Mouse (Mus musculus): ENCODE measurements around the gene Fbxo24. TPM values are rescaled to one million over a fixed set of nuclear protein-coding genes. Genes with fewer than 3 reads are reported as not detected.

Gene Fbxo24
- polyA plus RNA-seq, 1 experiment from 2014 or later, result 0.11 TPM

DNA sequence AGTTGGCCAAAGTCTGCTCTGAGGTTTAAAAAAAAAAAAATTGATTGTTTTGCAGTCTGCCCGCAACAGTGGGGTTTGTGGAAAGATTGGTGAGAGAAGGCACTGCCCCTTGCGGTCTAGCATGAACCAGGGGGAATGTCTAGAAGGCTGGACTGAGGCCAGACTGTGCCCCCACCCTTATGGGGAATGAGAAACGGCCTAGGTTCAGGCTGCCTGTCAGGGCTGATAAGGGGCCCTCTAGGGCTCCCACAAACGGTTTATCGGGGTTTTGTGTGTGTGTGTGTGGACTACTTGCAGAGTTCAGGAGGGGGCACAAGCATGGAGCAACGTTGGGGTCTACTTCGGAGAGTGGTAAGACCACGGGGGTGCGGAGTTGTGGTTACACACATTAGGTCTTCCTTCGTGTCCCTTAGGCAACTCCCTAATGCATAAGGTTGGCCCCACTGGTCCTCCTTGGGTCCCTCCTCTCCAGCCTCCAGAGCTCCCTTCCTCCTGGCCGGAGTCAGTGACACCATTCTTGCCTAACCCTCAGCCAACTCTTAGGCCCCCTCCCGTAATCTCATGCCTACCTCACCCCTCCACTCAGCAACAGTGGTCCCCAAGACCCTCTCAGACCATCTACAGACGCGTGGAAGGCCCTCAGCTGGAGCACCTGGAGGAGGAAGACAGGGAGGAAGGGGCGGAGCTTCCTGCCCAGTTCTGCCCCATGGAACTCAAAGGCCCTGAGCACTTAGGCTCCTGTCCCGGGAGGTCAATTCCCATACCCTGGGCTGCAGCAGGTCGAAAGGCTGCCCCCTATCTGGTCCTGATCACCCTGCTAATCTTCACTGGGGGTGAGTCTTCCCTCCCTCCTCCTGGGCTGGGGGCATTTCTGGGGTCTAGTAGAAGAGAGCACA is 57.9 kb downstream of the Fbxo24 start:
- no peaks in the 10 kb centered on the region for H3K9me3 ChIP-seq (ENCODE audit: control insufficient read depth, low read length)
- no peak overlapping the region for H3K4me2 ChIP-seq (replicated peaks; ENCODE audit: low read depth)
- H3K36me3 ChIP-seq (ENCODE audit: control insufficient read depth, insufficient read depth, low read length), result no peaks in the 10 kb centered on the region
- TF ChIP-seq CTCF (IDR thresholded peaks at IDR 0.05; ENCODE audit: low read depth), result no peak
- TF ChIP-seq EP300 (optimal IDR thresholded peaks at IDR 0.05), result no peak
- H3K9ac ChIP-seq (ENCODE audit: low read length), result no peak overlapping the region
- ATAC-seq (ENCODE audit: low FRiP score, low TSS enrichment), result no peak
- H3K4me1 ChIP-seq (replicated peaks; ENCODE audit: control insufficient read depth, insufficient read depth), result no peaks in the 10 kb centered on the region
- WGBS, result 72% methylated on average over 17 of the region's 17 CpGs
- no peak overlapping the region for H3K4me3 ChIP-seq (ENCODE audit: low read depth, low read length)
- no peaks in the 10 kb centered on the region for H3K27me3 ChIP-seq (ENCODE audit: control insufficient read depth, insufficient read depth, low read length)
- no peak overlapping the region for H3K27ac ChIP-seq (replicated peaks)
- DNase-seq (ENCODE audit: low spot score), result no peak

DNA sequence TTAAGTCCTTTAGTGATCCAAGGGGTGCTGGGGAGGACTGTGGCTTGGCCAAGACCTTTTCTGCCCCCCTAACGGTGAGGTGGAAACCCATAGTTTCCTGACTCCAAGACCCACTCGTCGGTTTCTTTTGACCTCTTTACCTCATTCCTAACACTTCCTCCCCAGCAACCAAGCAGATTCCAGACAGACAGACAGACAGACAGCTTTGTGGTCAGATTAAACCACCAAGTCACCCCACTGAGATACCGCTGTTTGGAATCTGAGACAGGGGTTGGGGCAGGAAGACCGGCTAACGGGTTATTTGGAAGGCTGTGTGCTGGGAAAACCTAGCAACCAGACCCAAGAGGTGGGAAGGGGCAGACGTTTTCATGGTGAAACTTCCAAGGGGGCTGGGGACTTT is 58.6 kb downstream of the Fbxo24 start:
- Histone ChIP-seq H3K27me3 (ENCODE audit: control insufficient read depth, insufficient read depth, low read length) (no peaks in the 10 kb centered on the region), H3K9ac (ENCODE audit: low read length) (no peak overlapping the region), H3K4me1 (replicated peaks; ENCODE audit: control insufficient read depth, insufficient read depth) (no peaks in the 10 kb centered on the region), H3K36me3 (ENCODE audit: control insufficient read depth, insufficient read depth, low read length) (no peaks in the 10 kb centered on the region), H3K4me2 (replicated peaks; ENCODE audit: low read depth) (no peak overlapping the region), H3K27ac (replicated peaks) (no peak overlapping the region), H3K9me3 (ENCODE audit: control insufficient read depth, low read length) (no peaks in the 10 kb centered on the region), H3K4me3 (ENCODE audit: low read depth, low read length) (no peak overlapping the region)
- no peak for TF ChIP-seq EP300 (optimal IDR thresholded peaks at IDR 0.05)
- no peak for TF ChIP-seq CTCF (IDR thresholded peaks at IDR 0.05; ENCODE audit: low read depth)
- no peak for DNase-seq (ENCODE audit: low spot score)
- no peak for ATAC-seq (ENCODE audit: low FRiP score, low TSS enrichment)
- WGBS, result 50% methylated on average over 7 of the region's 7 CpGs

DNA sequence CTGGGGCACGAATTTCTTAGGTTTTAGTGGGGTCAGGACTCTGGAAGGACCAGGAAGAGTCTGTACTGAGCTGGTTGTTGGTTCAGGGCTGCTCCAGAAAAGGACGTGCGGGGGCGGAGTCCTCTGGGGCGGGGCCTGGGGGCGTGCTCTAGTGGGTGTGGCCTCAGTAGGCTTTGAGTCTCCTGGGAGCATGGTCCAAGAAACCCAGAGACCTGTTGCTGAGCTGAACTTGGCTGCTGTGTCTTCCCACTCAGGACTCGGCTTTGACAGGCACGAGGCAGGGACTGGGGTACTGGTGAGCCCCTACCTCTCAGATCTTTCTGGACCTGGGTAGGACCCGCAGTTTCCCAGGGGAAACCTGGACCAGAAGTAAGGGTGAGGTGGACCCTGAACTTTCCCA is 59.1 kb downstream of the Fbxo24 start, which contains the start of gene Tfr2:
TSS of gene Tfr2 (plus strand) at position 176 of the 400 bp plus-strand sequence.
- peak; percentile 85 for ATAC-seq (ENCODE audit: low FRiP score, low TSS enrichment)

DNA sequence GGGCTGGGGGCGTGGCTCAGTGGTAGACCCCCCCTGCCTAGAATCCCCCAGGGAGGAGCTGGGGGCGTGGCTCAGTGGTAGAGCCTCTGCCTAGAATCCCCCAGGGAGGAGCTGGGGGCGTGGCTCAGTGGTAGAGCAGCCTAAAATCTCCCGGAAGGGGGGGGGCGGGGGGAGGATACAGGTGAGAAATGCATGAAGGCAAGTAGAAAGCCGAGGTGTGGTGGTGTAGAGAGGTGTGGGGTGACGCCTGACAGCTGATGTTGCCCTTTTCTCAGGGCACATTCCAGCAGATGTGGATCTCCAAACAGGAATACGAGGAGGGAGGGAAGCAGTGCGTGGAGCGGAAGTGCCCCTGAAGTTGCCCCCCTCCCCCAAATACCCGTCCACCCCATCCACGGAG is 59.8 kb downstream of the Fbxo24 start:
- no peak for TF ChIP-seq CTCF (IDR thresholded peaks at IDR 0.05; ENCODE audit: low read depth)
- Histone ChIP-seq H3K27me3 (ENCODE audit: control insufficient read depth, insufficient read depth, low read length) (no peaks in the 10 kb centered on the region), H3K27ac (replicated peaks) (no peak overlapping the region), H3K9me3 (ENCODE audit: control insufficient read depth, low read length) (no peaks in the 10 kb centered on the region), H3K36me3 (ENCODE audit: control insufficient read depth, insufficient read depth, low read length) (no peaks in the 10 kb centered on the region), H3K9ac (ENCODE audit: low read length) (no peak overlapping the region), H3K4me1 (replicated peaks; ENCODE audit: control insufficient read depth, insufficient read depth) (no peaks in the 10 kb centered on the region), H3K4me3 (ENCODE audit: low read depth, low read length) (no peak overlapping the region), H3K4me2 (replicated peaks; ENCODE audit: low read depth) (no peak overlapping the region)
- DNase-seq (ENCODE audit: low spot score) (no peak), ATAC-seq (ENCODE audit: low FRiP score, low TSS enrichment) (no peak)
- 69% methylated on average over 12 of the region's 12 CpGs for WGBS

More for the DNA sequence above, 59.1 kb downstream of the Fbxo24 start, which contains the start of gene Tfr2:
- no peak within 1 kb of the TSS for H3K4me2 ChIP-seq (replicated peaks; ENCODE audit: low read depth)
- H3K9ac ChIP-seq (ENCODE audit: low read length), result no peak within 1 kb of the TSS
- no peaks in the 10 kb centered on the region for H3K36me3 ChIP-seq (ENCODE audit: control insufficient read depth, insufficient read depth, low read length)
- no peaks in the 10 kb centered on the region for H3K9me3 ChIP-seq (ENCODE audit: control insufficient read depth, low read length)
- DNase-seq (ENCODE audit: low spot score), result peak; percentile 87
- H3K27ac ChIP-seq (replicated peaks), result no peak within 1 kb of the TSS
- no peak within 1 kb of the TSS for H3K4me3 ChIP-seq (ENCODE audit: low read depth, low read length)
- H3K27me3 ChIP-seq (ENCODE audit: control insufficient read depth, insufficient read depth, low read length), result no peaks in the 10 kb centered on the region
- no peaks in the 10 kb centered on the region for H3K4me1 ChIP-seq (replicated peaks; ENCODE audit: control insufficient read depth, insufficient read depth)
- TF ChIP-seq CTCF (IDR thresholded peaks at IDR 0.05; ENCODE audit: low read depth) (no peak), EP300 (optimal IDR thresholded peaks at IDR 0.05) (no peak)
- WGBS, result 26% methylated on average over 9 of the region's 9 CpGs

DNA sequence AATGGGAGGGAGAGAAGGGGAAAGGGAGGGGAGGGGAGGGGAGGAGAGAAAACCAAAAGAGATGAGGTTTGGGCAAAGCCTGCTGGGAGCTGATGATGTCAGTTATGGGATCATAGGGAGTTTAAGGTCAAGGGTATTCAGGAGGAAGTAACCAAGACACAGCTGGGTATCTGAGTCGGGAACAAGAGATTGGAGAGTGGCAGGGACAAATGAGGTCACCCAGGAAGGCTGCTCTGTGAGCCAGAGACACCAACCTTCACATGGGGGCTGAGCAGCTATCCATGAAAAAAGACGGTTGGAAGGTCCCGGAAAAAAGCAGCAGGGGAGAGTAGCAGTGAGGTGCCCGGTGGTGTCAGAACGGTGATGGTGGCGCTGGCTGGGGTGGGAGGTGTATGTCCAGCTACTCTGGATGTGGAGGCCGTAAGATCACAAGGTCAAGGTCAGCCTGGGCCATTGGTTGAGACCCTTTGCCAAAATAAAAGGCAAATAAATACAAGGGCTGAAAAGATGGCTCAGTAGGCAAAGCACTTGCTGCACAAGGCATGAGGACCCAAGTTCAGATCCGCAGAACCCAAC is 60.5 kb downstream of the Fbxo24 start:
- Histone ChIP-seq H3K36me3 (ENCODE audit: control insufficient read depth, insufficient read depth, low read length) (no peaks in the 10 kb centered on the region), H3K4me1 (replicated peaks; ENCODE audit: control insufficient read depth, insufficient read depth) (no peaks in the 10 kb centered on the region), H3K9ac (ENCODE audit: low read length) (no peak overlapping the region), H3K9me3 (ENCODE audit: control insufficient read depth, low read length) (no peaks in the 10 kb centered on the region), H3K4me3 (ENCODE audit: low read depth, low read length) (no peak overlapping the region), H3K4me2 (replicated peaks; ENCODE audit: low read depth) (no peak overlapping the region), H3K27ac (replicated peaks) (no peak overlapping the region), H3K27me3 (ENCODE audit: control insufficient read depth, insufficient read depth, low read length) (no peaks in the 10 kb centered on the region)
- no peak for ATAC-seq (ENCODE audit: low FRiP score, low TSS enrichment)
- no peak for DNase-seq (ENCODE audit: low spot score)
- TF ChIP-seq CTCF (IDR thresholded peaks at IDR 0.05; ENCODE audit: low read depth) (no peak), EP300 (optimal IDR thresholded peaks at IDR 0.05) (no peak)
- WGBS, result 79% methylated on average over 8 of the region's 8 CpGs

DNA sequence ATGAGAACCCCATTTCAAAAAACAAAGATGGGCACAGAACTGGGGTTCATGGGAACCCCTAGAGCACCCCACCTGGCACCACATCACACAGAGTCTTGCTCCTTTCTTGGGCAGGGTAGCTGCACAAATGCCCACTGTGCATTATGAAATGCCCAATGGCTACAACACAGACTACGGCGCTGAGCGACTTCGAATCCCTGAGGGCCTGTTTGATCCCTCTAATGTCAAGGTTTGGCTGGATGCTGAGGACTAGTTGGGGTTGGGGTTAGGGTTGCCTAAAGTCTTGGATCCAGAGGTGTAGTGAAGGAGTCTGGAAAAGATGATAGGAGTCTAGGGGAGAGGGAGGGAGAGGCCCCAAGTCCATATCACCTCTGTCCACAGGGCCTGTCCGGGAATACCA is 62.4 kb downstream of the Fbxo24 start:
- Histone ChIP-seq H3K4me2 (replicated peaks; ENCODE audit: low read depth) (no peak overlapping the region), H3K27me3 (ENCODE audit: control insufficient read depth, insufficient read depth, low read length) (no peaks in the 10 kb centered on the region), H3K36me3 (ENCODE audit: control insufficient read depth, insufficient read depth, low read length) (no peaks in the 10 kb centered on the region), H3K9ac (ENCODE audit: low read length) (no peak overlapping the region), H3K9me3 (ENCODE audit: control insufficient read depth, low read length) (no peaks in the 10 kb centered on the region), H3K27ac (replicated peaks) (no peak overlapping the region), H3K4me3 (ENCODE audit: low read depth, low read length) (no peak overlapping the region), H3K4me1 (replicated peaks; ENCODE audit: control insufficient read depth, insufficient read depth) (no peaks in the 10 kb centered on the region)
- DNase-seq (ENCODE audit: low spot score), result no peak
- WGBS, result 97% methylated on average over 5 of the region's 5 CpGs
- no peak for TF ChIP-seq EP300 (optimal IDR thresholded peaks at IDR 0.05)
- no peak for TF ChIP-seq CTCF (IDR thresholded peaks at IDR 0.05; ENCODE audit: low read depth)
- ATAC-seq (ENCODE audit: low FRiP score, low TSS enrichment), result no peak

All from stomach, postnatal 0 days (tissue).